Mouse (Mus musculus) left cerebral cortex, adult 8-10 months (tissue): ENCODE data around the gene Prune1. TPM values are rescaled to one million over a fixed set of nuclear protein-coding genes. Genes with fewer than 3 reads are reported as not detected.

ENCODE experiments used
- DNase-seq, 2 experiments: peaks; one replicate each; pipeline ENCODE4 v3.0.0; 2022; ENCODE audit warnings: low spot score in 2 of 2
- total RNA-seq, 4 experiments: library from RNA; stranded (reverse); gene quantifications; 2 replicates each; pipeline ENCODE4 v1.2.4; 2022

The Prune1 gene
- total RNA-seq, 4 experiments from 2014 or later: 24.0 to 27.2 (median 25.2) TPM

DNA sequence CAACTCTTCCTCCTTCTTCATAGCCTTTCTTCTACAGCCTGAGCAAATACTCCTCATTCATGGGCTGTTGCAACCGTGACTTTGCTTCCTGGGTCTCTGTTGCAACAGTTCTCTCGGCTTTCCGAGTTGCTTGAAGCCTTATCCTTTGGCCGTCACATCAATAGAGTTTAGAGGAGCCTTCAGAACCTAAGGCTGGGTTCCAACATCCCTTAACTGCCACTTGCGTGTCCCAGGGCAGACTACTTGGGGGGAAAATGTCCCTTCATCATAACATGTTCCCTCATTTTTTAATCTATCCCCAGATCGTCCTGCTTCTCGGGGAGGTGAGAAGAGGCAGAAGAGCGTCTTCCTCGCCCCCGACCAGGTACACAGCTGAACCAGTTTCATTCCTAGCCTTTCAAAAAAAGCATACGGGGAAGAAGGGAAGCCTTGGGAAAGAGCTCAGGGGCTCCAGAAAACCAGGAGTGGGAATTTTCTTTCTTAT, 547 bp upstream of the Prune1 start:
- no peak for DNase-seq

DNA sequence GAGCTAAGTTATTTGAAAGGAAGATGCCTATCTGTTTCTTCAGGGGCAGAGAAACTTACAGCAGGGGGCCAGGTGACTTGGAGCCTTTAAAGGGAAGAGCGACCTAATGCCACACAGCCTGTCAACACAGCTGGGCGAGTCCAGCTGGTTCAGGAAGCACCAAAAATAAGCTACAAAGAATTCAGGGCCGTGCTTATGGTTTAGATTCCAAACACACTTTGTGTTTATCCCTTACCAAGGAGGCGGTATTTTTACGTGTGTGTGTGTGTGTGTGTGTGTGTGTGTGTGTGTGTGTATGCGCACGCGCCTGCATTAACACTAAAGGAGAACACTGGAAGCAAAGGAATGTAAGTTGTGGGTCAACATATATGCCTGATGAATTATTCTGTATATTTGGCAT, 1.1 kb downstream of the Prune1 start:
- no peak for DNase-seq

DNA sequence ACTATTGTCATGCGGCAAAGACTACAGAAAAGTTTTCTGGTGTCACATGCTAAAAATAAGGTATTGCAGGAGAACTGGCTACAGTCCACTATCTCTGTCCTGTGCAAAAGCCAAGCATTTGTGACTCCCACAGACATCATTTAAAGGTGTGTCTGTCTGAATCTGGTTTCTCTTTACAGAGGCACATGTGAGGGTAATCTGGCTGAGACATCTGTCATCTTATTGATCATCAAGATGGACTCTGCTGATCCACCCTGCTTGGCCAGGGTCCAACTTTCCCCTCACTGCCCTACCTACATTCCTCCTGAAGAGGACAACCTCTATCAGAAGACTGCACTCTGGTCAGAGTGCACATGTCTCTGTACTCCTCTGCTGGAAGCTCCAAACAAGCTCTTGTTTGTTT, 4.7 kb downstream of the Prune1 start:
- DNase-seq: no peak

DNA sequence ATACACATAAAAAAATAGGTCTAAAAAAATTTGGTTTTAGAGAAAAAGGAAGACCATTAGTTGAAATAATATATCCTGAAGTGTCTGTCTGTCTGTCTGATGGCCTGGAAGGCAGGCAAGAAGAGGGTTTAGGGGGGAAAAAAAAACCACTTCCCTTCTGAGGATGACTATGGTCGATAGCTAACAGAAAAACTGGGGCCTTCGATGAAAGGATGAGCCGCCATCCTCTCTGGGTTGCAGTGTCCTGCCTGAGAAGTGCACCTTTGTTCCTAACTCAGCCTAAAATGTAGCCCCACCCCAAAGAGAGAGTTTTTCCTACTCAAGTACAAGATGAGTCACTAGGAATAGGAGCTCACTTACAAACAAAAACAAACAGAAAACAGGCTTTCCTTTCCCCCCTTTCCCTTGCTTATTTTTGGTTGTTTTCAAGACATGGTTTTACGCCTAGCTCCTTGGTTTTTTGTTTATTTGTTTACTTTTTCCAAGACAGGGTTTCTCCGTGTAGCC, 5.4 kb downstream of the Prune1 start:
- no peak for DNase-seq

DNA sequence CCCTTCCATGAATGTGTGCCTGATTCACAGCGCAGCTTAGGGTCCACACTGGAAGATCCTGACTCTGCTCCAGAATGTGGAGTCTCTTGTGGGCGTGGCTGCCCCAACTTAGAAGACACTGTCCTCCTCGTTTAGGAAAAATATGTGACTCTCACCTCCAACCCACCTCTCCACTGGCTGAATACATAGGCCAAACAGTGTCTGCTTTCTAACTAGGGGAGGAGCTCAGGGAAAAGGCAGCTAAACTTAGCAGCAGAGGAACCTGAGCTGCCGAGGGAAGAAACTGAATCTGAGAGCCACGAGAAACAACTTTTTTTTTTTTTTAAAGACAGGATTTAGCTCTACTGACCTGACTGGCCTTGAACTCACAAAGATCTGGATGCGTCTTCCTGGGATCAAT, 6.7 kb downstream of the Prune1 start:
- no peak for DNase-seq

DNA sequence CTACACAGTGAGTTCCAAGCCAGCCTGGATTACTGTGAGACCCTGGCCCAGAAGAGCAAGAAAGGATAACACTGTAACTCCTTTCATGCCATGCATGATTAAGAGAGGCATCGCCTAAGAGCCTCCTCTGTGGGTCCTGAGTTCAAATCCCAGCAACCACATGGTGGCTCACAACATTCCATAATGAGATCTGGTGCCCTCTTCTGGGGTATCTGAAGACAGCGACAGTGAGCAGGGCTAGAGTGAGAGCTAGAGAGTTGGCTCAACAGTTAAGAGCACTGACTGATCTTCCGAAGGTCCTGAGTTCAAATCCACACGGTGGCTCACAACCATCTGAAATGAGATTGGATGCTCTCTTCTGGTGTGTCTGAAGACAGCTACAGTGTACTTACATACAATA, 7.4 kb downstream of the Prune1 start:
- DNase-seq: no peak

DNA sequence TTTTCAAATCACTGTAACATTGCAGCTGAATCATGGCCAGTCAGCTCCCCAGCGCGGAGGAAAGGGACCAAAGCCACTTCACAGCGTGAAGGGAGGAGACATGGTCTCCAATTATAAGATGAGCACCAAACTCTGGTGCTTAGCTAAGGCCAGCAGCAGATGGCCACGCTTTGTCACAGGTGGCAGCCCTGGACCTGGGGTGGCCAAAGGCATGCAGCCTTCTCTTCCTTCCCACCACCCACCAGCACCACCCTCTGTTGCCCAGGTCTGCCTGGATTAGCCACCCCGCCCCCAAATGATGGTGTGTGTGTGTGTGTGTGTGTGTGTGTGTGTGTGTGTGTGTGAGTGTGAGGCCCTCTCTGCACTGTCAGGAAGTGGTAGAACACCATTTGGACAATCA, 8.4 kb downstream of the Prune1 start:
- no peak for DNase-seq

DNA sequence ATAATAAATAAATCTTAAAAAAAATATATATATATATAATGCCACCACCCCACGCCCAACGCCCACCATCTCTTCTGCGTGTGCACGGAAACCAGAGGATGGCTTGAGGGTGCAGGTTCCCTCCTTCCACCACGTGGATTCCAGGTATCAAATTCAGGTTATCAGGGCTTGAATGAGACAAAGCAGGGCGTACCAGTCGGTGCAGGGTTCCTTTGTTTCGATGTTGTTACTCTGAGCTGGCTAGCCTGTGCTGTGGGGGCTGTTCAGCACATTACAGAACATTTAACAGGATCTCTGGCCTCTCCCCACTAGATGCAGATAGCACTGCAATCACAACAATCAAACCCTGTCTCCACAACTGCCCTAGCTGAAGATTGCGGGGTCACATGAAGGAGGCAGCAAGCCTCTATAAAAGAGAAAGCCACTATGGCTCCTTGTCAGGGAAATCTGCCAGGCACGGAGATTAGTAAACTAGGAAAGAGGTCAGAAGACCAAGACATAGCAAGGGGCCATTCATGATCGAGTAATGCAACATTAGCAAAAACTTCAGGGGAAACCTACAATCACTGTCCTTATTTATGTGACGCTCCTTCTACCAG, 11.0 kb downstream of the Prune1 start:
- DNase-seq: no peak

DNA sequence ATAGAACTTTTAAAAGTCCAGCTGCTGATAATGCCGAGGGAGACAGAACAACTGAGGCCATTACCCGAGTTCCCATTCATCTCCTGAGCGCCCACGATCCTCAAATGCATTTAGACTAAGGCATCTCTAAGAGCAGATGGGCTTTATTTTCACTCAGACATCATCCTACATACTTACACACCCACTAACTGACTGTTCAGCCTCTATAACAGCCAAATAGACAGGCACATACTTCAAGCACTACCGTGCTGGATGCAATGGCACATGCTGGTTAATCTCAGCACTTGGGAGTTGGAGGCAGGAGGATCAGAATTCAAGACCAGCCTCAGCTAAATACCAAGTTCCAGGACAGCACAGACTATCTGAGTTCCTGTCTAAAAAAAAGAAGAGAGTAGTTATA, 12.1 kb downstream of the Prune1 start:
- peak in 1 of 2 experiments; percentile 28 for DNase-seq

DNA sequence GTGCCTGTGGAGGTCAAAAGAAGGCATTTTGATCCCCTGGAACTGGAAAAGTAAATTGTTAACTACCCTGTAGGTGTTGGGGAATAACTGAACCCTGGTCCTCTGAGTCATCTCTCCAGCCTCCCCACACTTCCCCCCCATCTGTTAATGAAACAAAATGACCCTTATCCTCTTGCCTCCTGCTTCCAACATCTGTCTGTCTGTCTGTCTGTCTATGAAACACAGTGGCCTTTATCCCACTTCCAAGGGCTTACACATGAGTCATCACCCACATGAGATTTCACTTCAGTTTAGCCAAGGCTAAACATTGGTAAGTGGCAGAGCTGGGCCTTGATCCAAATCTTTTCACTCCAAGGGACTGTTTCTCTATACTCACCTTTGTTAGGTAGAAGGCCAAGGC, 14.0 kb downstream of the Prune1 start:
- DNase-seq: no peak

DNA sequence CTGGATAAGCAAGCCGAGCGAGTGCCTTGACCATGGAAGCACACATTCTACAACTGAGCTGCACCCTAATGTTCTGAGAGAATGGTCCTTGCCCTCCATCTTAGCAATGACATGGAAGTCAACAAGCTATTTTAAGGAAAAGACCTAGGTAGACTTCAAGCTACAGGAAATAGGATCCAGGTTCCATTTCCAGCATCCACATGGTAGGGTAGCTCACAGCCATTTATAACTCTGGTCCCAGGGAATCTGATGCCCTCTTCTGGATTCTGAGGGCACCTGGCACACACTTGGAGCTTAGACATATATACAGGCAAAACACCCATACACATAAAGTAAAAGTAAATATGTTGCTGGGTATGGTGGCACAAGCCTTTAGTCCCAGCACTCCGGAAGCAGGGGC, 15.8 kb downstream of the Prune1 start:
- DNase-seq: no peak

DNA sequence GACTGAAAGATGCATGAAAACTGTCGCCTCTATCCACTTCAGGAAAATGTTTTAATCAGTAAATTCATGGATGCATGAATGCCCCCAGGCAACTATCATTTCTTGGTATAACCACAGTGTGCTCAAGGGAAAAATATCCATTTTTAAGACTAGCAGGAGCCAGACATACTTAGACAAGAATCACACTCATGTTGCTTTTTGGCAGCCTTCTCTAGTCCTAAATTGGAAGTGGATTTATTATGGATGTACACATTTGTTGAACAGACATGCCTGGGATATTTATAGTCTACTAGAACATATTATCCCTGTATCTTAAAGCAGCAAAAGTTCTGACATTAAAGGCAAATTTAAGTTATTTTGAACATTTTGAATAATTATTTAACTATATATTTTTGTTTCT, 17.2 kb downstream of the Prune1 start:
- no peak for DNase-seq

DNA sequence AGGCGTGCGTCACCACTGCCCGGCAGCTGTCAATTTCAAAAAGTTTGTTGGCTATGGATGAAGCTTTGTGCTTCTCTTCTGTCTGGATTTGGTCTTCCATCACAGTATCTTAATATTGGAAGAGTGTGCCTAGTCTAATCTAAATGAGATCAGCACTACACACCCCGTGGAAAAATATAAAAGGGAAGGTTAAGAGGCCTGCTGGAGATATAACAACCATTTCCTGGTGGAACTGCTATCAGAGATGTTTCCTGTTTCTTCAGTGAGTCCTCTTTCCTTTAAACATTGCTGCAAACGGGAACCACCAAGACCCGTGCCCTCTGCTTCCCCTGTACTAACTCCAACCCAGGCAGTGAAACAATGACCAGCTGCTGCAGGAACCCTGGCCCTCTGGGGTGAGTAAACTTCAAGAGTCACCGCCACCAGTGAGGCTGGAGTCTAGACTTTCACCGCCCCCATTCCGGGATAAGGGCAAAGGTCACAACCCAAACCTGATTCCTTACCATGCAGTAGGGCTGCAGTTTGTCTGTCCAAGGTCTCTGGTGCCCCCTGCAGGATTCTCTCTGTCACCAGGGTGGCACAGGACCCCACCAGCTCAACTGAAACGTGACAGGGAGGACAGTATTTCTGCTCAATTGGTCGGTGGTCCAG, 18.7 kb downstream of the Prune1 start:
- peak in 1 of 2 experiments; percentile 30 for DNase-seq

DNA sequence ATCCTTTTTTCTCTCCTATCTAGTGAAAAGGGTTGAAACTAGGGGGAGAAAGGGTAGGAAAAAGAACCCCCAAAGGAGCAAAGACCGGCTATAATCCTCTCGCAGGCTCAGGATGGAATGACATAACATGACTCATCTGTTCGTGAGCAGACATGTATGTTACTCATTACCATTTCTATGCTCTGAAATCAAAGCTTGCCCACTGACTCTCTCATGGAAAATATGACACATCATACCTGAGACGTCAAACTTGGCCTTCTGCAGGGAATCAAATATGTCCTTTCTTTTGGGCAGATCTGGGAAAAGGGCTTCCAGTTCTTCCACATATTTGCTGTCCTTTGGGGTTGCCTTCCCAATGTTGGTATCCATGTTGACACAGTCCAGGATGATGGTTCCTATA, 19.9 kb downstream of the Prune1 start:
- no peak for DNase-seq

DNA sequence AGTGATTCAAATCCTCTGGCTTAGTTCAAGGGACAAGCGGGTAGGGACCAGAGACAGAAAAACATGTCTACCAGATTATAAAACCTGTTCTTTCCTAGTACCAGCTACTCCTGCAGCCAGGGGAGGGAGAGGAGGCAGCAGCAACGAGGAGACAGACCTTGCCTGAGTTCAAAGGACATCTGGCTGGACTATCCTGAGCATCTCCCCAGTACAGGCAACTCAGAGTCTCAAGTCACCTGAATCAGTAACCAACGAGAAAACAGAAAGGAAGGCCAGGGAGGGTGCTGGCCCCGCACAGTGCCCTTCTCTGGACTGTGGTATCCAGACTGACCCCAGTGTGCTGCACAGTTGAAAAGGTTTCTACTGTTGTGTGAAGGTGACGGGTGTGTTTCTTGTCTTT, 24.9 kb downstream of the Prune1 start:
- no peak for DNase-seq

DNA sequence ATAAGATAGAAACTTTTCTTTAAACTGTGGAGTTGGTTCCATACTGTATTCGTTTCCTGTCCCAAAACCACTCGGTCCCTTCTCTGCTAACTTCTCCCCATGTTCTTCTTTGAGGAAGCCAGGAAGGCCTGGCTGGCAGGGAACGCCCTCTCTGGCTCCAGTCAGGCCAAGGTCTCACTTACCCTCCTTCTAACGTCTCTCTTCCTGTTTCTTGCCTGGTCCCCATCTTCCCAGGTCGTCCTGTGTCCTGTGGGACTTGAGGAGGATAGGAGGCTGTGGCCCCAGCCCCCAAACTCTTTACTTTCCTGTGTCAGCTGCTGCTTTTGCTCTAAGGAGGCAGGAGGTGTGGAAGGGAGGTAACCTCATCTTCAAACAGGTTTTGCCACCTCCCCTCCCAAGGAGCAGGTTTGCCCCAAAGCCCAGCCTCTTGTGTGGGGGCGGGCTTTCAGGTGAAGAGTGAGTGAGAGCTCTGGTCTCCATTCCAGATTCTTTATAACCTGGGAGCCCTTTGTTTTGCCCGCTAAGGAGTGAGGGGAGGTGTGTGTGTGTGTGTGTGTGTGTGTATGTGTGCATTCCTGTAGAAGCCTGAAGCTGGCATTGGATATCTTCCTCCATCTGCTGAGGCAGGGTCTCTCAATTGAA, 31.0 kb downstream of the Prune1 start, which contains the start of gene Bnipl:
Gene Bnipl (minus strand): TSS at position 411 of the 642 bp plus-strand sequence.
- no peak for DNase-seq

DNA sequence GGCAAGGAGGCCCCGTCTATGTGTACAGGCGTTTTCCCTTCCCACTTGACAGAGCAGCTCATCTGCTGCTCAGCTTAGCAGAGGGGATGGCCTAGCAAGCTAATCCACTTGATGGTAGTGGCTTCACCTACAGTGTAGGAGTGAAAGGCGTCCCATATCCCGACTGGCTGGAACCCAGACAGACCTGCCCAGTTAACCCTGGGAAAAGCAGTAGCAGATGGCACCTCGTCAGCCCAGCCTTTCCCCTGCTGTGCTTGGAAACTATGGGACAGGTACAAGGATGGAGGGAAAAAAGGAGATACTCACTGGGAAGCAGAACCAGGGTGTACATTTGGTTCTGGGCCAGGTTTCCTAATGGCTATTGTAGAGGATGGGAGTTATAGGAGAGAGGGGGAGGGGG, 31.5 kb downstream of the Prune1 start:
- no peak for DNase-seq

DNA sequence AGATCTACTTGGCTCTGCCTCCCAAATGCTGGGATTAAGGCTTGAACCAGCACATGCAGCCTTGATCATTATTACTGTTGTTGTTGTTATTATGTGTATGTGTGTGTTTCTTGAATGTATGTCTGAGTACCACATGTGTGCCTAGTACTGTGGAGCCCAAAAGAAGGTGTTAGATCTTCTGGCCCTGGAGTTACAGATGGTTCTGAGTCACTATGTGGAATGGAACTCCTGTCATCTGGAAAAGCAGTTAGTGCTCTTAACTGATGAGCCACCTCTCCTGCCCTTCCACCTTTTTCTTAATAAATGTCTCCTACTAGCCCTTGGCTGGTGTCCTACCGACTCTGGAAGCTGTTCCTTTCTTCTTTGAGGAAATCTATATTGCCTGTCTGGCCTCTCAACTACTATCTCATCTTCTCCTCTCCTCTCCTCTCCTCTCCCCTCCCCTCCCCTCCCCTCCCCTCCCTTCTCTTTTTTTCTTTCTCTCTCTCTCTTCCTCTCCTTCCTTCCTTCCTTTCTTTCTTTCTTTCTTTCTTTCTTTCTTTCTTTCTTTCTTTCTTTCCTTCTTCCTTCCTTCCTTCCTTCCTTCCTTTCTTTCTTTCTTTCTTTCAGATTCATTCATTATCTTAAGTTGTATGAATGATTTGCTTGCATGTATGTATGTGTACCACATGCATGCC, 34.1 kb downstream of the Prune1 start:
- no peak for DNase-seq

DNA sequence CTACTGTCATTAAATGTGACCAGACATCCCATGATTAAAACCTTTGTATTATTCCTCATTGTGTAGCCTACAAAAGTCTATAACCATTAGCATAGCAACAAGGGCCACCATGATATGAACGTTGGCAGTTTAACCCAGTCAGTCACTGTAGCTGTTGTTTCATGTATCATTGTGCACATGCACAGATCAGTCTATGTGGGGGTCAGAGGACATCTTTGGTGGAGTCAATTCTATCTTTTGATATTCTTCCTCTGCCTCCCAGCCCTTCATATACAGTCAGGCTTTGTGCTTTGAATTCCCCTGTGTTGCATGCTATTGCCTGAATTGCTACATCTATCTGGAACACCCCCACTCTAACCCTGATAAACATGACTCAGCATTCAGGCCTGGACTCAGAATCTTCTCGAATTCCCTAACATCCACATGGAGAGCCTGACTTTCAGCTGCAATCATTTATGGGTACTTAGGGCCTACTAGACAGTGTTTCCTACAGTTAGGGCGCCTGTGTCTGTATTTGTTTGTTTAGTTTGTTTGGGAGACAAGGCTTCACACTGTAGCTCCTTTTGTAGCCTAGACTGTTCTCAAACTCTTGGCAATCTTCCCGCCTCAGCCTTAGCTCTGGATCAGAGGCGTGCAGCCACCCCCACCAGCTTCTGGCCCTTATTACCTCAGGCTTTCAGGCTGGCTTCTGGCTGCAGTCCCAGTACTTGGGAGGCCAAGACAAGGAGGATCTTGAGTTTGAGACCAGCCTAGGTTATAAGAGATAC, 35.2 kb downstream of the Prune1 start:
- peak in 1 of 2 experiments; percentile 71 for DNase-seq

DNA sequence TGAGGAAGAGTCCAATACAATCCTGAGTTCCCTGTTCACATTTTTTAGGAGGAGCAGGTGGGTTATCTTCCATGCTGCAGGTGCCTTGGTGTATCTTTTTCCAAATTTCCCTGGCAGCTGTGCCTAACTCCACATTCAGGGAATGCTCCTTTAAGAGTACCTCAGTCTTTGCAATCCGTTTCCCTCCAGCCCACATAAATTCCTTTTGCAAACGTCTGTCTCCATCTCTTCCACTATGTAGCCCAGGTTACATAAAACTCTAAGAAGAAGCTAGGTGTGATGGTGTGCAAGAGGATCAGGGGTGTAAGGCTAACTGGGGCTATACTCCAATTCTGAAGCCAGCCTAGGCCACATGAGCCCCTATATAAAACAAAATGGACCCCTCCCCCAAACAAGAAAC, 38.8 kb downstream of the Prune1 start:
- DNase-seq: no peak

DNA sequence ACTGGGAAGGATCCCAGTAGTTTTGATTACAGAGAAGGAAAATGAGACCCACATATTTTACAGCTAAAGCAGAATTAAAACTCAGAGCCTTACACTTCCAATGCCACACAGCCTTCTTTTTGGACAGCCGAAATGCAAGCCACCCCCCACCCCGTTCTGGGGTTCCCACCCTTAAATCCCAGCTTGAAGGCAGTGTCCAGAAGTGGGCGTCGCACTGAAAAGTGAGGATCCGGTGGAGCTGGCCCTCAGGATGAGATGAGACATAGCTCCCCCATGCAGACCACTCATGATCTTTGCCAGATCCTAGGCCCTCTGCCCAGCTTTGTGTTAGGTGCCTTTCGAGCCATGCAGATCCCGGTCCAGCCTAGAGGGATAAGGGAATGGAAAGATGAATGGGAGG, 40.4 kb downstream of the Prune1 start, which contains the start of gene Gm128:
Gene Gm128 (minus strand): TSS at position 101 of the 400 bp plus-strand sequence.
- no peak for DNase-seq
